Mouse (Mus musculus) urinary bladder, adult 2 months (tissue): Measurements from ENCODE around the gene Shtn1. TPM values are rescaled to one million over a fixed set of nuclear protein-coding genes. Genes with fewer than 3 reads are reported as not detected.

Experiments used
- DNase-seq: peaks from one replicate; pipeline ENCODE4 v3.0.0; 2022; ENCODE audit warnings: low spot score
- polyA plus RNA-seq: library from polyadenylated mRNA; depleted of rRNA; stranded (reverse); fragments of >200 nt; gene quantifications from 2 replicates; pipeline ENCODE4 v1.2.3, GENCODE M21; 2012; rRNA removed

Shtn1 gene
- 11.5 and 11.6 TPM in 2 replicates for polyA plus RNA-seq

GRCm38 (mm10) chr19:59075472-59076101, at the start of gene Shtn1:
TSS of gene Shtn1 (minus strand) at chr19:59076100.
- peak; percentile 40 for DNase-seq

GRCm38 (mm10) chr19:59114152-59114551, 38.3 kb upstream of the Shtn1 start:
- no peak for DNase-seq

- no peak for DNase-seq
Measured at GRCm38 (mm10) chr19:59109937-59110336, 34.0 kb upstream of the Shtn1 start.

GRCm38 (mm10) chr19:59098315-59098714, 22.4 kb upstream of the Shtn1 start:
- DNase-seq: no peak

- no peak for DNase-seq
Measured at GRCm38 (mm10) chr19:59092295-59092694, 16.4 kb upstream of the Shtn1 start.

- DNase-seq: no peak
Measured at GRCm38 (mm10) chr19:59090337-59090736, 14.4 kb upstream of the Shtn1 start.

- DNase-seq: no peak
Measured at GRCm38 (mm10) chr19:59084296-59084695, 8.4 kb upstream of the Shtn1 start.

- no peak for DNase-seq
Measured at GRCm38 (mm10) chr19:59076131-59076530, 231 bp upstream of the Shtn1 start.

- no peak for DNase-seq
Measured at GRCm38 (mm10) chr19:59074841-59075471, 944 bp downstream of the Shtn1 start.

GRCm38 (mm10) chr19:59074381-59074780, 1.5 kb downstream of the Shtn1 start:
- no peak for DNase-seq

- DNase-seq: no peak
Measured at GRCm38 (mm10) chr19:59073006-59073405, 2.9 kb downstream of the Shtn1 start.

GRCm38 (mm10) chr19:59071979-59072378, 3.9 kb downstream of the Shtn1 start:
- DNase-seq: no peak

- DNase-seq: no peak
Measured at GRCm38 (mm10) chr19:59071396-59071795, 4.5 kb downstream of the Shtn1 start.

- DNase-seq: no peak
Measured at GRCm38 (mm10) chr19:59067652-59068051, 8.2 kb downstream of the Shtn1 start.

- no peak for DNase-seq
Measured at GRCm38 (mm10) chr19:59066670-59067069, 9.2 kb downstream of the Shtn1 start.

- no peak for DNase-seq
Measured at GRCm38 (mm10) chr19:59066115-59066514, 9.8 kb downstream of the Shtn1 start.

- DNase-seq: no peak
Measured at GRCm38 (mm10) chr19:59064616-59065015, 11.3 kb downstream of the Shtn1 start.

- no peak for DNase-seq
Measured at GRCm38 (mm10) chr19:59063568-59063967, 12.3 kb downstream of the Shtn1 start.

- no peak for DNase-seq
Measured at GRCm38 (mm10) chr19:59058105-59058504, 17.8 kb downstream of the Shtn1 start.

GRCm38 (mm10) chr19:59057366-59057765, 18.5 kb downstream of the Shtn1 start:
- no peak for DNase-seq

- DNase-seq: no peak
Measured at GRCm38 (mm10) chr19:59054632-59054951, 21.3 kb downstream of the Shtn1 start.

GRCm38 (mm10) chr19:59053931-59054631, 21.8 kb downstream of the Shtn1 start:
- no peak for DNase-seq
